20 mouse cellular contexts compared by ENCODE assay signal in genomic region chr6:32065789-32066510, GRCm38 (mm10). TPM values are rescaled to one million over a fixed set of nuclear protein-coding genes. Genes with fewer than 3 reads are reported as not detected.
A peak's percentile ranks its signal among the peaks of the same experiment; 100 is the strongest.
DNase-seq lines count a peak whose midpoint lies in the region; ATAC-seq and TF ChIP-seq lines count a peak whose summit lies in the region.
"Had no signal": no experiment of that assay in that cellular context is flagged by ENCODE, and none has a peak within 500 bp of the region (broad histone marks: within the 10 kb centered on the region; RNA-seq: fewer than 3 reads in every experiment).

No protein-coding gene starts in this region.

- no peak overlapping the region for H3K27ac ChIP-seq in forebrain, embryonic 14.5 days (ENCODE audit: low read depth, low read length)
- H3K27ac ChIP-seq in forebrain, embryonic 12.5 days = no peak overlapping the region
- H3K27ac ChIP-seq in lung, postnatal 0 days (ENCODE audit: low read length) = no peak overlapping the region
- no peak overlapping the region for H3K27ac ChIP-seq in stomach, postnatal 0 days (replicated peaks)
- H3K27ac ChIP-seq: embryonic facial prominence, embryonic 12.5 days; heart, embryonic 13.5 days; midbrain, embryonic 15.5 days had no signal

- peak; percentile 65; the same call in 1 of the 2 replicates for ATAC-seq in forebrain, embryonic 14.5 days
- no peak for ATAC-seq in forebrain, embryonic 12.5 days (ENCODE audit: low FRiP score)
- peak; percentile 77 for ATAC-seq in lung, postnatal 0 days
- peak; percentile 45; the same call in 1 of the 2 replicates for ATAC-seq in stomach, postnatal 0 days (ENCODE audit: low FRiP score, low TSS enrichment)
- ATAC-seq: midbrain, embryonic 15.5 days had no signal

- H3K36me3 ChIP-seq in forebrain, embryonic 14.5 days (ENCODE audit: control insufficient read depth, insufficient read depth, low read length) = no peaks in the 10 kb centered on the region
- no peaks in the 10 kb centered on the region for H3K36me3 ChIP-seq in forebrain, embryonic 12.5 days (replicated peaks)
- no peaks in the 10 kb centered on the region for H3K36me3 ChIP-seq in lung, postnatal 0 days (ENCODE audit: insufficient read depth, low read length)
- H3K36me3 ChIP-seq in stomach, postnatal 0 days (ENCODE audit: control insufficient read depth, insufficient read depth, low read length) = no peaks in the 10 kb centered on the region
- H3K36me3 ChIP-seq: embryonic facial prominence, embryonic 12.5 days; heart, embryonic 13.5 days; midbrain, embryonic 15.5 days had no signal

- no peaks in the 10 kb centered on the region; the same call in 1 of the 2 replicates for H3K4me1 ChIP-seq in forebrain, embryonic 14.5 days (ENCODE audit: control insufficient read depth, insufficient read depth, low read length)
- H3K4me1 ChIP-seq in forebrain, embryonic 12.5 days = peaks cover 4% of the 10 kb centered on the region; the same call in 1 of the 2 replicates
- H3K4me1 ChIP-seq in lung, postnatal 0 days (ENCODE audit: insufficient read depth, low read depth, low read length) = no peaks in the 10 kb centered on the region
- no peaks in the 10 kb centered on the region for H3K4me1 ChIP-seq in lung, adult 2 months (ENCODE audit: control insufficient read depth, insufficient read depth, low read length)
- no peaks in the 10 kb centered on the region for H3K4me1 ChIP-seq in stomach, postnatal 0 days (replicated peaks; ENCODE audit: control insufficient read depth, insufficient read depth)
- H3K4me1 ChIP-seq: embryonic facial prominence, embryonic 12.5 days; heart, embryonic 13.5 days; midbrain, embryonic 15.5 days had no signal

- TF ChIP-seq EP300 in lung, postnatal 0 days (IDR thresholded peaks at IDR 0.05) = 0 out of 2 replicates have a peak, but pooled peaks have one; percentile 27
- TF ChIP-seq EP300 in stomach, postnatal 0 days (optimal IDR thresholded peaks at IDR 0.05) = peak; percentile 14

- no peak overlapping the region for H3K4me3 ChIP-seq in forebrain, embryonic 14.5 days (ENCODE audit: low read depth, low read length)
- no peak overlapping the region for H3K4me3 ChIP-seq in forebrain, embryonic 12.5 days (replicated peaks)
- H3K4me3 ChIP-seq in lung, postnatal 0 days (ENCODE audit: low read depth, low read length) = no peak overlapping the region
- no peak overlapping the region for H3K4me3 ChIP-seq in lung, adult 2 months (replicated peaks; ENCODE audit: extremely low read depth, low read depth, low read length)
- no peak overlapping the region for H3K4me3 ChIP-seq in stomach, postnatal 0 days (ENCODE audit: low read depth, low read length)
- H3K4me3 ChIP-seq: embryonic facial prominence, embryonic 12.5 days; heart, embryonic 13.5 days; midbrain, embryonic 15.5 days had no signal

- no peak for TF ChIP-seq POLR2A in lung, adult 2 months (IDR thresholded peaks at IDR 0.05; ENCODE audit: borderline replicate concordance, extremely low read depth, low read depth, low read length)

- no peak overlapping the region for H3K4me2 ChIP-seq in forebrain, embryonic 14.5 days (ENCODE audit: low read length)
- no peak overlapping the region for H3K4me2 ChIP-seq in forebrain, embryonic 12.5 days
- no peak overlapping the region for H3K4me2 ChIP-seq in lung, postnatal 0 days (replicated peaks; ENCODE audit: low read depth, low read length)
- no peak overlapping the region for H3K4me2 ChIP-seq in stomach, postnatal 0 days (replicated peaks; ENCODE audit: low read depth)
- H3K4me2 ChIP-seq: embryonic facial prominence, embryonic 12.5 days; heart, embryonic 13.5 days; midbrain, embryonic 15.5 days had no signal

- no peak for TF ChIP-seq CTCF in lung, postnatal 0 days (IDR thresholded peaks at IDR 0.05)
- TF ChIP-seq CTCF in lung, adult 2 months (IDR thresholded peaks at IDR 0.05; ENCODE audit: insufficient read depth, low read length) = no peak
- TF ChIP-seq CTCF in stomach, postnatal 0 days (IDR thresholded peaks at IDR 0.05; ENCODE audit: low read depth) = no peak

- no peaks in the 10 kb centered on the region for H3K9me3 ChIP-seq in forebrain, embryonic 14.5 days (replicated peaks; ENCODE audit: control insufficient read depth, low read length)
- no peaks in the 10 kb centered on the region for H3K9me3 ChIP-seq in forebrain, embryonic 12.5 days
- no peaks in the 10 kb centered on the region for H3K9me3 ChIP-seq in lung, postnatal 0 days (ENCODE audit: low read length)
- H3K9me3 ChIP-seq in stomach, postnatal 0 days (ENCODE audit: control insufficient read depth, low read length) = no peaks in the 10 kb centered on the region
- H3K9me3 ChIP-seq: embryonic facial prominence, embryonic 12.5 days; heart, embryonic 13.5 days; midbrain, embryonic 15.5 days had no signal

- H3K27me3 ChIP-seq in forebrain, embryonic 14.5 days (replicated peaks; ENCODE audit: control insufficient read depth, insufficient read depth, low read length) = no peaks in the 10 kb centered on the region
- H3K27me3 ChIP-seq in forebrain, embryonic 12.5 days = no peaks in the 10 kb centered on the region
- no peaks in the 10 kb centered on the region for H3K27me3 ChIP-seq in lung, postnatal 0 days (replicated peaks; ENCODE audit: insufficient read depth, low read length)
- no peaks in the 10 kb centered on the region for H3K27me3 ChIP-seq in stomach, postnatal 0 days (ENCODE audit: control insufficient read depth, insufficient read depth, low read length)
- H3K27me3 ChIP-seq: embryonic facial prominence, embryonic 12.5 days; heart, embryonic 13.5 days; midbrain, embryonic 15.5 days had no signal

- H3K9ac ChIP-seq in forebrain, embryonic 14.5 days (ENCODE audit: low read length) = no peak overlapping the region
- no peak overlapping the region for H3K9ac ChIP-seq in forebrain, embryonic 12.5 days
- no peak overlapping the region for H3K9ac ChIP-seq in lung, postnatal 0 days (replicated peaks; ENCODE audit: low read depth)
- no peak overlapping the region for H3K9ac ChIP-seq in stomach, postnatal 0 days (ENCODE audit: low read length)
- H3K9ac ChIP-seq: embryonic facial prominence, embryonic 12.5 days; heart, embryonic 13.5 days; midbrain, embryonic 15.5 days had no signal

- peak; percentile 71 for DNase-seq in forebrain, embryonic 14.5 days (ENCODE audit: low spot score)
- peak; percentile 22 to 30 for DNase-seq in kidney, postnatal 4 days
- no peak for DNase-seq in kidney, postnatal 36 days
- peak; percentile 59 for DNase-seq in lung, postnatal 0 days (ENCODE audit: low spot score)
- DNase-seq in lung, adult 2 months = no peak
- peak; percentile 12 for DNase-seq in stomach, postnatal 0 days (ENCODE audit: low spot score)
- DNase-seq in heart, adult 18-20 months = no peak
- DNase-seq: adrenal gland, adult 8-10 months; cerebellum, adult 2 months; heart, postnatal 36 days had no signal

- WGBS in forebrain, embryonic 14.5 days = 72% methylated on average over 10 of the region's 10 CpGs
- 86% methylated on average over 10 of the region's 10 CpGs for WGBS in forebrain, embryonic 12.5 days
- 45% methylated on average over 10 of the region's 10 CpGs for WGBS in lung, postnatal 0 days
- 51% methylated on average over 10 of the region's 10 CpGs for WGBS in lung, adult 2 months
- WGBS in stomach, postnatal 0 days = 47% methylated on average over 10 of the region's 10 CpGs

RNA-seq across cellular contexts. Expression of gene 1700012A03Rik, which starts 15.9 kb away (rescaled TPM):
- not detected in 2 replicates for polyA plus RNA-seq in forebrain, embryonic 14.5 days (2014; fragmentation: Nextera tagmentation; extraction: Ambion mirVana)
- not detected in 2 replicates for polyA plus RNA-seq in forebrain, embryonic 12.5 days (2016; fragmentation: Nextera tagmentation; extraction: Ambion mirVana)
- not detected in 2 replicates for polyA plus RNA-seq in lung, postnatal 0 days (2015; fragmentation: Nextera tagmentation; extraction: Ambion mirVana)
- not detected in 2 replicates for polyA plus RNA-seq in lung, adult 2 months (2012; rRNA removed)
- polyA plus RNA-seq in stomach, postnatal 0 days (2015; fragmentation: Nextera tagmentation; extraction: Ambion mirVana) = not detected in 2 replicates
- total RNA-seq in heart, adult 18-20 months (2021) = not detected
- total RNA-seq: adrenal gland, adult 8-10 months; common myeloid progenitor, adult 5-6 weeks; gastrocnemius, postnatal 4 days; heart, postnatal 36 days; layer of hippocampus, adult 18-20 months; megakaryocyte, adult 5-6 weeks had no signal
- polyA plus RNA-seq: cerebellum, adult 2 months; embryonic facial prominence, embryonic 12.5 days; heart, embryonic 13.5 days; limb, embryonic 14.5 days; liver, embryonic 16.5 days; midbrain, embryonic 15.5 days had no signal

Comparison
In these comparisons a context has a peak if more than half of its experiments do, and no peak if none do; other contexts are left out.
1. DNase-seq: peak in forebrain, embryonic 14.5 days (single experiment), kidney, postnatal 4 days (2 of 2), lung, postnatal 0 days (single experiment) and stomach, postnatal 0 days (single experiment); none in kidney, postnatal 36 days (0 of 2), lung, adult 2 months (single experiment) and heart, adult 18-20 months (0 of 2).